Mouse (Mus musculus): ENCODE results near the gene Tmem132b.

Gene Tmem132b

GRCm38 (mm10) chr5:125515006-125515405 lies 16.6 kb upstream of the Tmem132b start:
- DNase-seq (ENCODE audit: extremely low spot score, low read depth, low spot score), result no peak

DNA sequence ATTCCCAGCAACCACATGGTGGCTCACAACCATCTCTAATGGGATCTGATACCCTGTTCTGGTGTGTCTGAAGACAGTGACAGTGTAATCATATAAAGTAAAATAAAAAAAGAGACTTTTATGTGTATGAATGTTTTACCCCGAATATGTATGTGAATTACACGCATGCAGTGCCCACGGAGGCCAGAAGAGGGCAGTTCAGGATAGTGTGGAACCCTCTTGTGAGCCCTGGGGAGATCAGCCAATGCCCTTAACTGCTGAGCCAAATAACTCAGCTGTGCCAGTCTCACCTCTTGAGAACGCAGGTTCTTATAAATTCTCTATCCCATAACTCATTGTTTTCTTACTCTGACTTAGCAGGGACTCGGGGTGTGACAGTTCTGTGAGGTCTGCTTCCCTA lies 12.9 kb upstream of the Tmem132b start:
- no peak for DNase-seq (ENCODE audit: extremely low spot score, low read depth, low spot score)

- no peak for DNase-seq (ENCODE audit: extremely low spot score, low read depth, low spot score)
Measured at GRCm38 (mm10) chr5:125520930-125521590, 10.5 kb upstream of the Tmem132b start.

GRCm38 (mm10) chr5:125523361-125523760 lies 8.2 kb upstream of the Tmem132b start:
- no peak for DNase-seq (ENCODE audit: extremely low spot score, low read depth, low spot score)

- DNase-seq (ENCODE audit: extremely low spot score, low read depth, low spot score), result no peak
Measured at GRCm38 (mm10) chr5:125525516-125525915, 6.1 kb upstream of the Tmem132b start.

DNA sequence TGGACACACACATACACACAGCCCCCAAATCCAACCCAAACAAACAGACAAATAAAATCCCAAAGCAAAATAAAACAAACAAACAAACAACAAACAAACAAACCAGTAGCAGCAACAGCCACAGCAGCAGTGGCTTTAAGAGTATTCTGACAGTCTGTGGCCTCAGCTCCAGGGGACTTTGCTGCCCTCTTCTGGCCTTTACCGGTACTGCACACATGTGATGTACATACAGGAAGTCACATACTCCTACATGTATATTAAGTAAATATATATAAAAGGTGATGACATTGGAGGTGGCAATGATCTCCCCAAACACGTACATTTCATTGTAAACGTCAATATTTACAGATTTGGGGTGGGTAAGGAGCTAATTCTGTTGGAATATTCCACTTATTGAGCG lies 5.1 kb upstream of the Tmem132b start:
- no peak for DNase-seq (ENCODE audit: extremely low spot score, low read depth, low spot score)

GRCm38 (mm10) chr5:125529109-125529508 lies 2.5 kb upstream of the Tmem132b start:
- DNase-seq (ENCODE audit: extremely low spot score, low read depth, low spot score), result peak; percentile 44

DNA sequence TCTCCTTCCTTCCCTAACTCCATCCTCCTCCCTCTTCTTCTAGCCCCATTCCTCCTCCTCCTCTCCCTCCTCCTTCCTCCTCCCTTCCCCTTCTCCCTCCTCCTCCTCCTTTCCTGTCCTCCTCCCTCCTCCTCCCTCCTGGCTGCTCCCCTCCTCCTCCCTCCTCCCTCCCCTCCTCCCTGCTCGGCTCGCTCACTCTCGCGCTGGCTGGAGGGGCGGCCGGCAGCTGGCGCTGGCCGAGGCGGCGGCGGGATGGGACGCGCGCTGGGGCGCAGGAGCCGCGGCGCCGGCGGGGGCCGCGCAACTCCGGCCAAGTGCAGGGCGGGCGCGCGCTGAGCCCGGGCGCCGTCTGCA lies 594 bp downstream of the Tmem132b start:
- DNase-seq (ENCODE audit: extremely low spot score, low read depth, low spot score), result no peak

DNA sequence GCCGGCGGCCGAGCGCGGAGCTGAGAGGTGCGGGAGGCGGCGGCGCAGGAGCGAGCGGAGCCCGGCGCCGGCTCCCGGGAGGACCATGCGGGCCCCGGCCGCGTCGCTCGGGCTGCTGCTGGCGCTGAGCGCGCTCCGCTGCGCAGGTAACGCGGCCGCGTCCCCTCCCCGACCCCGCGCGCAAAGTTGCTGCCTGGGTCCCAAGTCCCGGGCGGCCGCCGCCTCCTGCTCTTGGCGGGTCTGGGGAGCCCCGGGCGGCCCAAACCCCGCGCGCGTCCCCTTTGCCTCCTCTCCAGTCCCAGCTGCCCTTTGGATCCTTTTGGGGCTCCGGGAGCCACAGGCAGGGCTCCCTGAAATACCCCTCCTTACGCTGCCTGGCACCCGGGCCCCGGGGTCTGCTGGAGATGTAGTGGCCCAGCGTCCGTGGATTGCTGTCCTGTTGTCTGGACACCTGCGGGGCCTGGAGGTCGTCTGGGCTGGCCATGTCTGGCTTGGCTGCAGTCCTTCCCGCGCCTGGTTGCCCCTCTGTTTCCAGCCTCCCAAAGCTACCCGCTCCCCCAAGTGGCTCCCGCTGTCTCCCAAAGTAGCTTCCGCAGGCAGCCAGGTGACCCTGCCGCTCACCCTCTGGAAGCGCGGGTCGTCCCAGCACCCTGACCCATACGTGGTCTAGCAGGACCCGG lies 1.1 kb downstream of the Tmem132b start:
- no peak for DNase-seq (ENCODE audit: extremely low spot score, low read depth, low spot score)

GRCm38 (mm10) chr5:125533225-125533900 lies 1.8 kb downstream of the Tmem132b start:
- DNase-seq (ENCODE audit: extremely low spot score, low read depth, low spot score), result no peak

- no peak for DNase-seq (ENCODE audit: extremely low spot score, low read depth, low spot score)
Measured at GRCm38 (mm10) chr5:125534168-125534610, 2.6 kb downstream of the Tmem132b start.

DNA sequence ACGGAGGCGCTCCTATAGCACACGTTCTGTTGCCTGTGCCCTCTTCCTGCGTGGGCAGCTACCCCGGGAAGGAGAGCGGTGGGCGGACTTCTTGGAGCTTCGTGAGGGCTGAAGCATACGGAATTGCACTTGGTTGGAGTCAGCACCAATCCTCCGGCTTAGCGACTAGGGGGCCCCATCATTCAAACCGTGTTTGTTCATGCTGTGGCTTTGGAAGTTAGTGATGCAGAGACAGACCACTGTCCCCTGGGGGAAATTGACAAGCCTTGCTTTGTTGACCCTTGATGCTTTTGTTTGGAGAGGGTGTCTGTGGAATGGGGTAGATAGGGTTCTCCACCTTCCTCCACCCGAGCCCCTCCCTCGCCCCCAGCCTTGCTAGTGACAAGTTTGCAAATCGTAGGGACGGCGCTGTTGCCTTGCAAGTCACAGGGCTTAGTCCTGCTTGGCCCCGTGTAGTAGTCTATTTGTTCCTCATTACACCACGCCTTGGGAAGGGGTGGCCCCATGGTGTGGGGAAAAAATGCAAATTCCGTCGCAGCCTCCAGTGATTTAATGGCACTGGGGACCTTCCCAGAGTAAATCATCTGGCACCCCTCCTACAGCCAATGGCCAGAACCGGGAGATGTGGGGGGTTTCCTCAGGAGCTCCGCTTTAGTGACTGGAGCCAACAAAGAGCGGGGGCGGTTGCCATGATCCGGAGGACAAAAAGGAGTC lies 3.2 kb downstream of the Tmem132b start:
- no peak for DNase-seq (ENCODE audit: extremely low spot score, low read depth, low spot score)

DNA sequence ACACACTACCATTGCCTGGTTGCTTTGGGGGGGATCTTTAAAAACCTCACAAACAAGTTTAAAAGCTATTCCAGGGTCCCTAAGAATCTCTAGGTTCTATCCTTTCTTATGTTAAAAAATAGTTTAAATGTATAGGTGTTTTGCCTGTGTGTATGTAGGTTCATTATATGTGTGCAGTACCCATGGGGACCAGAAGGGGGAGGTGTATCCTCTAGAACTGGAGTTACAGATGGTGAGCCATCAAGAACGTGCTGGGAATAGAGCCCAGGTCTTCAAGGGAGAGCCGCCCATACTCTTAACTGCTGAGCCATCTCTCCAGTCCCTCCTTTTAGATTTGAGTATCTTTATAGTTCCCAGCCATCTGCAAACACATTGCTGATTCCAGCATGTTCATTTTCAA lies 13.5 kb downstream of the Tmem132b start:
- DNase-seq (ENCODE audit: extremely low spot score, low read depth, low spot score), result no peak

DNA sequence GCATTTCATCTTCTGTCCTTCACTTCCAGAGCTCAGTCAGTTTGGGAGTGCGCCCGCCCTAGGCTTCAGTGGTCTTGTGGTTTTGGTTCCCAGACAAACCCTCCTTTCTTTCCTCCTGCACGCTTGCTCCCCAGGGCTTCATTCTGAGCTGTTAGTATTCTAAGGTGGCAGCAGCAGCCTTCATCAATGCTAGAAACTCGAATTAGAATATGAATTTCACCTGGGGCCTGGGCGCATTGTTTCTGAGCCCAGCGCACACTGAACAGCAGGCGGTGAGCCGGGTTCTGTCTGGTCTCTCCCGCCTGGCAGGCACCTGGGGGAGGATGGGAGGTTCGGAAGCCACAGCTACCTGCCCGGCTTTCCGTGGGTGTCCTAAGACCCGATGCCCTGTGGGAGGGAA lies 14.7 kb downstream of the Tmem132b start:
- no peak for DNase-seq (ENCODE audit: extremely low spot score, low read depth, low spot score)

- no peak for DNase-seq (ENCODE audit: extremely low spot score, low read depth, low spot score)
Measured at GRCm38 (mm10) chr5:125549750-125550489, 18.3 kb downstream of the Tmem132b start.

DNA sequence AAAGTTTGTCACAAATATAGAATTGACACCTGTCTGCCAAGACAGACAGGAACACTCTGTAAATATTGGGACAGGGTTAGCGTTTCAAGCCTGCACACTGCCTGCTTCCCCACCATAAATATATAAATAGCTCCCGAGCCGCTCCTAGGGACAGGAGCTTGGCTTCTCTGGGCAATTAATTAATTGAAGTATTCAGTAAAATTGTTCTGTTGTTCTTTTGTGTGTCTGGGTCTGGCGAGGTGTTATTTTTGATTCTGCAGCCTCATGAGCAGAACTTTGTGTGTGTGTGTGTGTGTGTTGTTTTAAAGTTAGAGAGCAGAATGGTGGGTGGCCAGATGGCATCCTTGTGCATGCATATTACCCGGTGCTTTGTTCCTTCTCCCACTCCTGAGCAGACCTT lies 24.2 kb downstream of the Tmem132b start:
- no peak for DNase-seq (ENCODE audit: extremely low spot score, low read depth, low spot score)

DNA sequence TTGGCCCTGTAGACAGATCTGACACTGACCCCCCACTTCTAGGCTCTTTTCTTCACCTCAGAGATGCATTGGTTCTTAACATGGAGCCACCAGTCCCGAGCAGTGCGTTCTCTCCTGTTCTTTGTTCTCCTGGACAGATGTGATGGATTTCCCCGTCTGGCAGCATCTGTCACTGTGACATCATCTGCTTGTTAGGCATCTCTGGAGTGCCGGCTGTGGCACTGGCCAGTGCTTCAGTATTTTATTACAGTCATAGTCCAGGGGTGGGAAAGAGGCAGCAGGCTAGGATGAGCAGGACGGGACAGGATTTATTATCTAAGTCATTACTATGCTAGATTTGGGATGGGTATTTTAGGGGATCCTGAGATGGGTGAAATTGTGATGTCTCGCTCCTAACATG lies 31.9 kb downstream of the Tmem132b start:
- DNase-seq (ENCODE audit: extremely low spot score, low read depth, low spot score), result no peak

- DNase-seq (ENCODE audit: extremely low spot score, low read depth, low spot score), result no peak
Measured at GRCm38 (mm10) chr5:125565725-125566124, 34.2 kb downstream of the Tmem132b start.

GRCm38 (mm10) chr5:125568457-125568856 lies 36.9 kb downstream of the Tmem132b start:
- no peak for DNase-seq (ENCODE audit: extremely low spot score, low read depth, low spot score)

DNA sequence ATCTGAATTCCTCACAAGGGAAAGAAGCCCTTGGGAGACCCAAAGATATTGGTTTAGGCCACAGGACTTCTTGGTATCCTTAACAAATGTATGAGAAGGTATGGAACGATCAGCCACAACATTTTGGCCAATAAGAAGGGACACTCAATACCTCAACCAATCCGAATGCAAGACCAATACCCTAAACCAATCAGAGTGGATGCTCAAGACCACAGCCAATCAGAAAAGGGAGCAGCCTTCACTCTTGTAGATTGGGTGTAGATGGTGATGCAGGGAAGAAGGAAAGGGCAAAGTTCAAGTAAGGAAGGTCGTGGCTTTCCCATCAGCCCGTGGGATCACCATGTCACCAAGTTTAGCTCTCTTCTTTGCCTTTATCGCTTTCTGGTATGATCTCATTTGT lies 40.4 kb downstream of the Tmem132b start:
- DNase-seq (ENCODE audit: extremely low spot score, low read depth, low spot score), result no peak

- DNase-seq (ENCODE audit: extremely low spot score, low read depth, low spot score), result no peak
Measured at GRCm38 (mm10) chr5:125574886-125575285, 43.3 kb downstream of the Tmem132b start.
